Mouse (Mus musculus): ENCODE results near the gene Xbp1. TPM values are rescaled to one million over a fixed set of nuclear protein-coding genes. Genes with fewer than 3 reads are reported as not detected.

The Xbp1 gene
- polyA plus RNA-seq, 1 experiment from 2014 or later, result 158 TPM

GRCm38 (mm10) chr11:5498931-5499661, 21.4 kb upstream of the Xbp1 start:
- 81% methylated on average over 13 of the region's 13 CpGs for WGBS
- Histone ChIP-seq H3K27me3 (ENCODE audit: control insufficient read depth, insufficient read depth, low read length) (no peaks in the 10 kb centered on the region), H3K9me3 (ENCODE audit: control insufficient read depth, low read length) (no peaks in the 10 kb centered on the region), H3K27ac (ENCODE audit: low read depth, low read length) (no peak overlapping the region), H3K36me3 (ENCODE audit: control insufficient read depth, insufficient read depth, low read length) (no peaks in the 10 kb centered on the region), H3K4me2 (replicated peaks; ENCODE audit: low read depth, low read length) (no peak overlapping the region), H3K4me1 (replicated peaks; ENCODE audit: control insufficient read depth, insufficient read depth, low read length) (no peaks in the 10 kb centered on the region), H3K4me3 (ENCODE audit: low read depth, low read length) (no peak overlapping the region), H3K9ac (ENCODE audit: low read depth, low read length) (no peak overlapping the region)
- DNase-seq (ENCODE audit: low spot score), result no peak
- ATAC-seq (ENCODE audit: low FRiP score), result no peak

DNA sequence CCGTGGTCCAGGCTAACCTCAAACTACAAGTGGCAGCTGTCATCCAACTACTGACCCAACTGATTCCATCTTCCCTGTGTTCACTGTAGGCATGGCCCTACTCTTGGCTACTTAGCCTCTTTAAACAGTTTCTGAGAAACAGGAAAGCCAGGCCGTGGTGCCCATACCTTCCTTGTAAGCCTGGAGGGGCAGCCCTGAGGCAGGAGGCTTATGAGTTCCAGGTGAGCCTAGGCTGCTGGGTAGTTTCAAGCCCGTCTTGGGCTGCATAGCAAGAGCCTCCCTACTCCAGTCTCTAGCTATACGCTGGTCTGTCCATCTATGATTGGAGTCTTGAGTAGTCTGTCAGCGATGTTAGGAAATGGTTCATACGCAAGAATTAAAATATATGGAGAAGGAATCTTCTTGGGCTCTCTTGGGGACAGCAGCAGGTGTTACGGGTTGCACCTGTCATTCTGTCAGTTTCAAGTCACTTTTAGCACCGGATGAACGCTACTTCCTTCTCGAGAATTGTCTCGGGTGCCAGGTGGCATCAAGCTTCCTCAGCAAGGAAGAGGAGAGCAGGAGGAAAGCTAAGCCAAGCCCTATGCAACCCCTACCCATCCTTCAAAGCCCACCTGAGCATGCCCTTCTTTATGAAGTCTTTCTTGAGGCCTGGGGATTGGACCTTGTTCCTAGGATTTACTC, 20.4 kb upstream of the Xbp1 start:
- DNase-seq (ENCODE audit: low spot score) (no peak), ATAC-seq (ENCODE audit: low FRiP score) (no peak)
- Histone ChIP-seq H3K4me2 (replicated peaks; ENCODE audit: low read depth, low read length) (no peak overlapping the region), H3K4me3 (ENCODE audit: low read depth, low read length) (no peak overlapping the region), H3K4me1 (replicated peaks; ENCODE audit: control insufficient read depth, insufficient read depth, low read length) (no peaks in the 10 kb centered on the region), H3K27ac (ENCODE audit: low read depth, low read length) (no peak overlapping the region), H3K27me3 (ENCODE audit: control insufficient read depth, insufficient read depth, low read length) (no peaks in the 10 kb centered on the region), H3K9ac (ENCODE audit: low read depth, low read length) (no peak overlapping the region), H3K36me3 (ENCODE audit: control insufficient read depth, insufficient read depth, low read length) (no peaks in the 10 kb centered on the region), H3K9me3 (ENCODE audit: control insufficient read depth, low read length) (no peaks in the 10 kb centered on the region)
- 90% methylated on average over 11 of the region's 11 CpGs for WGBS

DNA sequence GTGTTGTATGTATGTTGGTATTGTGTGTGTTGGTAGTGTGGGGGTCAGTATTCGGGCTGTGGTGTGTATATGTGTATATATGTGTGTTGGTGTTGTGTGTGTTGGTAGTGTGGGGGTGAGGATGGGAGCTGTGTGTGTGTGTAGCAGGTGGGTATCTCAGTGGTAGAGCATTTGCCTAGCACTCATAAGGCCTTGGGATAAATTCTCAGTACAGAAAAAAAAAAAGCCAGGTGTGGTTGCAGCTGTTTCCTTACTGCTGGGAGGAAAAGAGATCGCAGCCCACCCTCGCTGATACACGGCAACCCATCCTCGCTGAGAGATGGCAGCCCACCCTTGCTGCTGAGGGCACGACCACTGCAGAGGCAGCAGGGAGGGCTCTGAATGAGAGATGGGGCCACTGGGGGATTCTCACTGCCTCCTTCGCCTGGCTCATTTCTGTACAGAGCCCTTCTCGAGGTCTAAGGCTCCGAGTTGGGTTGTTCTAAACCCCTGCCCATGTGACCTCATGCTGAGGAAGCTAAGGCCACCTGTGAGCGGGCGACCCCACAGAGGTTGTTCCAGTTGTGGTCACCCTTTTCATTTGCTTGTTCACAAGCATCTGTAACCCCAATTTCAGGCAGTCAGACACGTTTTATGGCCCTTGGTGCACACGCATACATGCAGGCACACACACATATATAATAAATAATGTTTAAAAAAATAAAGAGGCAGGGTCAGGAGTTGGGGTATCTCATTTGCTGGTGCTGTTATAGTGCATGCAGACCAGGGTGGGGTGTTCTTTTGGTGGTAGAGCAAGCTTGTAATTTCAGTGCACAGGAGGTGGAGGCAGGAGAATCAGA, 19.3 kb upstream of the Xbp1 start:
- H3K36me3 ChIP-seq (ENCODE audit: control insufficient read depth, insufficient read depth, low read length), result no peaks in the 10 kb centered on the region
- H3K27ac ChIP-seq (ENCODE audit: low read depth, low read length), result no peak overlapping the region
- no peaks in the 10 kb centered on the region for H3K27me3 ChIP-seq (ENCODE audit: control insufficient read depth, insufficient read depth, low read length)
- H3K4me2 ChIP-seq (replicated peaks; ENCODE audit: low read depth, low read length), result no peak overlapping the region
- ATAC-seq (ENCODE audit: low FRiP score) (no peak), DNase-seq (ENCODE audit: low spot score) (no peak)
- no peaks in the 10 kb centered on the region for H3K4me1 ChIP-seq (replicated peaks; ENCODE audit: control insufficient read depth, insufficient read depth, low read length)
- no peaks in the 10 kb centered on the region for H3K9me3 ChIP-seq (ENCODE audit: control insufficient read depth, low read length)
- H3K9ac ChIP-seq (ENCODE audit: low read depth, low read length), result no peak overlapping the region
- H3K4me3 ChIP-seq (ENCODE audit: low read depth, low read length), result no peak overlapping the region
- WGBS, result 84% methylated on average over 13 of the region's 13 CpGs

DNA sequence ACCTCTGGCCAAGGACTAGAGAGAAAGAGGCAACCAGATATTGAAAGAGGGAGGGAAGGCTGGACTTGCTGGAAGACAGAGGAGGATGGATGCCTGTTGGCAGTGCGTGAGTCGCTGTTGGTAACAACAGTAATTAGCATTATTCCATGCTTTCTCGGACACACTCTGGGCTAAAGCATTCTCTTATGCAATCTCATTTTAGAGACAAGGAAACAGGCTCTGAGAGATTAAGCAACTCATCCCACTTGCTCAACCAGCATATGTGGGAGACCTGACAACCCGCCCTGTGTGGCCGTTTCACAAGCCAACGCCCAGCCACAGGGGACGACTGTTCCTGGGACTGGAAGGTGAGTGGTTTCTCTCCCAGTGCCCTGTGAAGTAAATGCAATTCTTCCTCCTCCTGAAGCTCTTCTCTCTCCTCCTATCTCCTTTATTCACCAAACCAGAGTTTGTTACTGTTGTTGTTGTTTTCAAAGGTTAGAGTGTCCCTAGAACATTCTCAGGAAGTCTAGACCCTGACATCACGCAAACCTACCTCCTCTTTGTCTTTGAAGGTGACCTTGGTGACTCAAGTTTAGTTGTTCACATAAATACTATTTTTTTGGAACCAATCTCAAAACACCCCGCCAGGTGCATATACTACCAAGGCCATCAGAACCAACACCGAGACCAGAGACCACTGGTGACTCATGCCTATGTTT, 18.0 kb upstream of the Xbp1 start:
- ATAC-seq (ENCODE audit: low FRiP score), result no peak
- Histone ChIP-seq H3K27me3 (ENCODE audit: control insufficient read depth, insufficient read depth, low read length) (no peaks in the 10 kb centered on the region), H3K9ac (ENCODE audit: low read depth, low read length) (no peak overlapping the region), H3K9me3 (ENCODE audit: control insufficient read depth, low read length) (no peaks in the 10 kb centered on the region), H3K4me1 (replicated peaks; ENCODE audit: control insufficient read depth, insufficient read depth, low read length) (no peaks in the 10 kb centered on the region), H3K4me3 (ENCODE audit: low read depth, low read length) (no peak overlapping the region), H3K4me2 (replicated peaks; ENCODE audit: low read depth, low read length) (no peak overlapping the region), H3K27ac (ENCODE audit: low read depth, low read length) (no peak overlapping the region), H3K36me3 (ENCODE audit: control insufficient read depth, insufficient read depth, low read length) (no peaks in the 10 kb centered on the region)
- DNase-seq (ENCODE audit: low spot score), result no peak
- 87% methylated on average over 10 of the region's 10 CpGs for WGBS

- Histone ChIP-seq H3K4me1 (replicated peaks; ENCODE audit: control insufficient read depth, insufficient read depth, low read length) (no peaks in the 10 kb centered on the region), H3K9me3 (ENCODE audit: control insufficient read depth, low read length) (no peaks in the 10 kb centered on the region), H3K27ac (ENCODE audit: low read depth, low read length) (no peak overlapping the region), H3K36me3 (ENCODE audit: control insufficient read depth, insufficient read depth, low read length) (no peaks in the 10 kb centered on the region), H3K4me3 (ENCODE audit: low read depth, low read length) (no peak overlapping the region), H3K27me3 (ENCODE audit: control insufficient read depth, insufficient read depth, low read length) (no peaks in the 10 kb centered on the region), H3K9ac (ENCODE audit: low read depth, low read length) (no peak overlapping the region), H3K4me2 (replicated peaks; ENCODE audit: low read depth, low read length) (no peak overlapping the region)
- DNase-seq (ENCODE audit: low spot score) (peak; percentile 23), ATAC-seq (ENCODE audit: low FRiP score) (no peak)
- 31% methylated on average over 18 of the region's 18 CpGs for whole genome bisulfite sequencing
Observed at GRCm38 (mm10) chr11:5505856-5506575, 14.4 kb upstream of the Xbp1 start.

DNA sequence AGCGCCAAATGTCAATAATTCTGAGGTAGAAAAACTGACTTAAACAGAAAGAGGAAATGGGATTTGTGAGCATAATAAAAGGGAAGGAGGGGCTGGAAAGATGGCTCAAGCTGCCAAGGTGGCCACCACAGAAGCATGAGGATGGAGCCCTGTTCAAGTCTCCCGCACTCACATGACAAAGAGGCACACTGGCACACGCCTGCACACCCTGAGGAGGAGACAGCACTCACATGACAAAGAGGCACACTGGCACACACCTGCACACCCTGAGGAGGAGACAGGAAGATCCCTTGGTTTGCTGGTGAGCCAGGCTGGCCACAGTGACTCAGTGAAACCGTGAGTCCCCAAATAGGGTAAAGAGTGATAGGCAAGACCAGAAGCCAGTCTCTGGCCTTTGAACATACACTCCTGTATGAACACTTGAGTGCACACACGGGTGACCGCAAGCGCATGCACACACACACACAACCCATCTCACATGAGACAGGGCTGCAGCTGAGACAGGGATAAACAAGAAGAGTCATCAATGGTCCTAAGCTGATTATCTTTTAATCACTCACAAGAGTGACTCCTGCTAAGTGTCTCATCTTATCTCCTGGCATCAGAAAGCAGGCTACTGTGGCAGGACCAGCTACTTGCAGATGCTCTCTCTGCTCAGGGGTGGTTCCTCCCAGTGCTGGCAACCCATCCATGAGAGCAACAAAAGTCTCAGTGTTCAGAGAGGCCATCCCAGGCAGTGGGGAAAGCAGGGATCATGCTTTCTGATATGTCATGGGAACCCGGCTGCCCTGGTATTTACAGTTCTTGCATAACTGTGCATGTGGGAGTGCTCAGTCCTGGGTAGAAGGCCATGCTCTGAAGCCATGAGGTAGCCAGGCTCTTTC, 11.0 kb upstream of the Xbp1 start:
- H3K4me2 ChIP-seq (replicated peaks; ENCODE audit: low read depth, low read length), result no peak overlapping the region
- H3K36me3 ChIP-seq (ENCODE audit: control insufficient read depth, insufficient read depth, low read length), result no peaks in the 10 kb centered on the region
- H3K9me3 ChIP-seq (ENCODE audit: control insufficient read depth, low read length), result no peaks in the 10 kb centered on the region
- H3K27me3 ChIP-seq (ENCODE audit: control insufficient read depth, insufficient read depth, low read length), result no peaks in the 10 kb centered on the region
- no peak overlapping the region for H3K4me3 ChIP-seq (ENCODE audit: low read depth, low read length)
- no peaks in the 10 kb centered on the region for H3K4me1 ChIP-seq (replicated peaks; ENCODE audit: control insufficient read depth, insufficient read depth, low read length)
- WGBS, result 88% methylated on average over 8 of the region's 8 CpGs
- DNase-seq (ENCODE audit: low spot score) (no peak), ATAC-seq (ENCODE audit: low FRiP score) (no peak)
- no peak overlapping the region for H3K9ac ChIP-seq (ENCODE audit: low read depth, low read length)
- no peak overlapping the region for H3K27ac ChIP-seq (ENCODE audit: low read depth, low read length)

GRCm38 (mm10) chr11:5510099-5510391, 10.4 kb upstream of the Xbp1 start:
- Histone ChIP-seq H3K9me3 (ENCODE audit: control insufficient read depth, low read length) (no peaks in the 10 kb centered on the region), H3K9ac (ENCODE audit: low read depth, low read length) (no peak overlapping the region), H3K27me3 (ENCODE audit: control insufficient read depth, insufficient read depth, low read length) (no peaks in the 10 kb centered on the region), H3K36me3 (ENCODE audit: control insufficient read depth, insufficient read depth, low read length) (no peaks in the 10 kb centered on the region), H3K27ac (ENCODE audit: low read depth, low read length) (no peak overlapping the region), H3K4me3 (ENCODE audit: low read depth, low read length) (no peak overlapping the region), H3K4me2 (replicated peaks; ENCODE audit: low read depth, low read length) (no peak overlapping the region), H3K4me1 (replicated peaks; ENCODE audit: control insufficient read depth, insufficient read depth, low read length) (no peaks in the 10 kb centered on the region)
- DNase-seq (ENCODE audit: low spot score) (no peak), ATAC-seq (ENCODE audit: low FRiP score) (no peak)
- 79% methylated on average over 5 of the region's 5 CpGs for WGBS
